21 mouse cellular contexts compared by ENCODE assay signal in genomic region chr10:14119201-14119600, GRCm38 (mm10).
"Had no signal": no experiment of that assay in that cellular context is flagged by ENCODE, and none has a peak within 500 bp of the region (broad histone marks: within the 10 kb centered on the region; RNA-seq: fewer than 3 reads in every experiment).

No protein-coding gene starts in this region.

- H3K4me2 ChIP-seq: heart, embryonic 12.5 days; hindbrain, embryonic 12.5 days; hindbrain, embryonic 14.5 days; intestine, embryonic 15.5 days; liver, embryonic 12.5 days had no signal

- H3K4me1 ChIP-seq: hindbrain, embryonic 10.5 days; hindbrain, embryonic 12.5 days; intestine, embryonic 15.5 days; liver, embryonic 12.5 days had no signal

- H3K9me3 ChIP-seq: heart, embryonic 12.5 days; hindbrain, embryonic 10.5 days; hindbrain, embryonic 12.5 days; intestine, embryonic 15.5 days; liver, embryonic 12.5 days had no signal

- H3K9ac ChIP-seq: heart, embryonic 12.5 days; hindbrain, embryonic 12.5 days; hindbrain, embryonic 14.5 days; intestine, embryonic 15.5 days; liver, embryonic 12.5 days; liver, embryonic 14.5 days had no signal

- H3K27me3 ChIP-seq: heart, embryonic 12.5 days; hindbrain, embryonic 12.5 days; intestine, embryonic 15.5 days; liver, embryonic 12.5 days had no signal

- H3K4me3 ChIP-seq: heart, adult 2 months; heart, embryonic 12.5 days; hindbrain, embryonic 10.5 days; hindbrain, embryonic 12.5 days; intestine, embryonic 15.5 days; left cerebral cortex, adult 2 months; liver, embryonic 12.5 days had no signal

- DNase-seq: gastrocnemius, postnatal 14 days; heart, adult 2 months; heart, postnatal 10 days; heart, postnatal 4 days; kidney, adult 18-20 months; kidney, postnatal 10 days; kidney, postnatal 25 days; kidney, postnatal 4 days; liver had no signal

- H3K36me3 ChIP-seq: heart, embryonic 12.5 days; hindbrain, embryonic 10.5 days; hindbrain, embryonic 12.5 days; intestine, embryonic 15.5 days; liver, embryonic 12.5 days had no signal

- ATAC-seq: forebrain, embryonic 16.5 days; hindbrain, embryonic 16.5 days; inflammation-experienced regulatory T-cells, adult 6 months; intestine, embryonic 15.5 days; intestine, postnatal 0 days; liver, embryonic 12.5 days had no signal

- H3K27ac ChIP-seq: heart, adult 2 months; hindbrain, embryonic 10.5 days; hindbrain, embryonic 12.5 days; hindbrain, embryonic 14.5 days; intestine, embryonic 15.5 days; liver, embryonic 12.5 days; liver, embryonic 14.5 days had no signal
